Mouse (Mus musculus) embryo, embryonic 10.5 days (tissue): Measurements from ENCODE around the gene Tacstd2.
"Not testable (repeated sequence)": the region's sequence is repeated elsewhere in the genome, so short reads cannot be mapped to it uniquely, and the experiment has no call there.

Experiments
- DNase-seq: peaks from one replicate; pipeline ENCODE4 v3.0.0-alpha.2; 2015; ENCODE audit warnings: low spot score

The Tacstd2 gene

DNA sequence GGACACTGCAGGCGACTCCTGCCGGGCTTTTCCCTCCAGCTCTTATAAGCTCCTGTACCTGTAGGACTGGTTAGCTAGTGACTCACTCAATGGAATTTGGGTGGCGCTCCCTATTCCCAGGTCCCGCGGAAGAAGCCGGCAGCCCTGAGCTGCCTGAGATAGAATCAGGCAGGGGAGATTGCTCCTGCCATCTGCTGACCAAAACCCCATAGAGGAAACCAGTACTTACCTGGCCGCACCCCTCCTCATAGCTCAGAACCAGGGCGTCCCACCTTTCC lies at the start of gene Tacstd2:
Gene Tacstd2, minus strand, starts transcription at position 20 of the 278 bp plus-strand sequence.
- DNase-seq: no peak

DNA sequence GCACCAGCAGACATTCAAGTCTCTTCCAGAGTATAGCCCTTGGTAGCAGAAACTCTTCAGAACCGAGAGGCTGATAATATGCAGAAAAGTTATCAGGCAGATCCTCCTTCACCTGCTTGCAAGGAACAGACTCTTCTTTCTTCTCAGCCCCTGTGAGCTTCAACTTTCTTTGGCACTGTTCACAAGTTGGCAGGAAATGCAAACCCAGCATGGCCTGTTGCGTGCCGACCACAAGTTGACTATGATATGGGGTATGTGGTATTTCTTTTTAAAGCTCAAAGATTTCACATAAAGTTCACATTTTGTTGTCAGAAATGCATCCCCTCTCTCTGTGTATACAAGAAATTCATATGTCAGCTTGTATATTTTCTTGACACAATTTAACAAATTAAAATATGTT lies 30.7 kb upstream of the Tacstd2 start:
- no peak for DNase-seq

- no peak for DNase-seq
Measured at GRCm38 (mm10) chr6:67555376-67555775, 19.8 kb upstream of the Tacstd2 start.

DNA sequence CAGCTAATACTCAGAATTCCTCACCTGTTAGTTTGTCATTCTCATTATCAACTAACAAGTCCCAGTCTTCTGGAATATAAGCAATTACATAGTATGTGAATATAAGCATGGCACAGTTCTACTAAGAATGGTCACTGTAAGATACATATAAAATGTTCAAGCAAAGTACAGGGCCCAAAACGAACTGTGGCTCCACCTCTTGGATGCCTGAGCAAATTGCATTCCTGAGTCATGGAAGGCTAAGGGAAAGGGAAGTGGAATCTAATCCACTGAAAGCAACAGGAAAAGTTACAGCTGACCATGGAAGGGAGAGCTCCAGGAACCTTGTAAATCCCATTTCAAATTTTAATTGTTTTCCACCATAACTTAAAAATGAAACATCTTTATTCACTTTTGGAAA lies 14.0 kb upstream of the Tacstd2 start:
- peak; percentile 17 for DNase-seq

GRCm38 (mm10) chr6:67535005-67535776 lies 405 bp downstream of the Tacstd2 start:
- peak; percentile 66 for DNase-seq

DNA sequence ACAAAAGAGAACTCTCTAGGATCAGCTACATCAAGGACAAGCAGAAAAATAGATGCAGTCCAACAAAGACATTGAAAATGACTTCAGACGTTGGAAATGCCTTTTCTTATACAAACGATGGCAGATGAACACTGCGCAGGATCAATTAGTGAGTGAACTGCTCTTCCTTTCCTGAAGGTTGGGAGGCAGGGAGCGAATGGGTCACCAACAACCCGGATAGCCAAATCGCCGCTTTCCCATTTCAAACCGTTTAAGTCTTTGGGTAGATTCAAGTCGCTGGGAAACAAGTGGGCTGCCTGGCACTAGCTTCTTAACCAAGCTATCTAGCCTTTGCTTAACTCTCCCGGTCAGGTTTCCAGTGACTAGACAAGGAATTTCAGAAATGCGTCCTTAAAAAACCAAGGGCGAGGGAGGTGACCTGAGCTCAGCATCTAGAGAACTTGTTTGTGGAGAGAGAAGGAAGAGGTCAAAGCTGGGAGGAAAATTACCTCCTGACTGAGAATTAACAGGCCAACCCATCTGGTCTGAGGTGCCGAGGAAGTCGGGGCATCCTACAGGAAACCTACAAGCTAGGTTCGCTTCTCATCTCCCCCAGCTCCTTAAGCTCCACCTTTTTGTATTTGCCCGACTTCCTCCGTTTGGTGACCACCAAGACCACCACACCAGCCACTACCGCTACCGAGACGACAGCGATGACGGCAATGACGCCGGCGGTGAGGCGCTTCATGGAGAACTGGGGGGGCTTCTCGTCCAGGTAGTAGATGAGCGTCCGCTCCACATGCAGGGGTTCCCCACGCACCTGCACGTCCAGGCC lies 1.2 kb downstream of the Tacstd2 start:
- DNase-seq: peak; percentile 42

GRCm38 (mm10) chr6:67532665-67533440 lies 2.7 kb downstream of the Tacstd2 start:
- peak; percentile 65 for DNase-seq

DNA sequence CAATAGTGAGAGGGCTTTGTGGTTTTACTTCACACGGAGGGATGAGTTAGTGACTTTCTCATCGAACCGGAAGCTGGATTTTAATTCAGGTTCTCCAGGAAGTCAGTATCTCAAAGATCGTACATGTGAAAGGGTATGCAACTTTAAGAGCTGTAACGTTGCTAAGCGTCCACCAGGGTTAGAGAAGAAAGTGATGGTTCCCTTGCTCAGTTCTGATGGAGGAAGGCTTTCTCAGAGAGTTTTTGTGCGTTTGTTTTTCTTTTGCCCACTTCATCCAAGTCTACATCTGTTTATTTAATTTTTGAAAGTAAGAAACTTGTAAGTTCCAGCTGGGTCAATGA lies 3.8 kb downstream of the Tacstd2 start:
- no peak for DNase-seq

- peak; percentile 10 for DNase-seq
Measured at GRCm38 (mm10) chr6:67530992-67531821, 4.4 kb downstream of the Tacstd2 start.

- DNase-seq: no peak
Measured at GRCm38 (mm10) chr6:67526356-67526755, 9.2 kb downstream of the Tacstd2 start.

DNA sequence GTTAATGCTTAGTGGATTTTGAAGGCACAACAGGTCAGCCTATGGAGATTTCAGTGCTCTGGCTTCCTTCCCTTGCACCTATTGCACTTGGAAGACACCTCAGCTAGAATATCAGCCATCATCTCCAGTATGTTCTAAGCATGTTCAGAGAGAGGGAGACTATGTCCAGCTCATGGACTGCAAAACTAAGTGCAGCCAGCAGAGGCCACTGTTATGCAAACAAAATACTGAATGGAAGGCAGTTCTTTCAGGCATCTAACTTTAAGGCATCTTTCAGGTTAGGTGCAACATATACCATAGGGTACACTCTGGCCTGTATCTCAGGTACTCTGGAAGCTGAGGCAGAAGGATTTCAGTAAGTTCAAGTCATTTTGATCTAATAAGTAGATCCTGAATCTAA lies 24.8 kb downstream of the Tacstd2 start:
- DNase-seq: peak; percentile 44

- DNase-seq: not testable (repeated sequence)
Measured at GRCm38 (mm10) chr6:67501938-67502337, 33.7 kb downstream of the Tacstd2 start.

DNA sequence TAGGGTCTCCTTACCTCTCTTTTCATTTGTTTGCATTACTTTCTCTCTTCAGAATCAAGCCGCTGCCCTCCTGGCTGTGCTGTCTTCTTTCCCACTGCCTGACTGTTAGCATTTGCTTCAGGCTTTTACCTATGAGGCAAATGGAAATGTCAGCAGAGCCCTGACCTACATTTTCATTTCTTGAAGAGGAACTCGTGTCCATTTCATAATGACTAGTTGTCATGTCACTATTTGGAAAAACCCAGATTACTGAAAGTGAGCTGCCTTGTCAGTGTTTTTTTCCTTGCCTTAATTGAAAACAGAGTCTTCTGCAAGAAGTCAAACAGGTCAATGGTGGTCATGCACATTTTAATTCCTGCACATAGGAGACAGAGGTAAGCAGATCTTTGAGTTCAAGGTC lies 43.8 kb downstream of the Tacstd2 start, which contains the start of gene Il23r:
Gene Il23r, minus strand, starts transcription at position 101 of the 400 bp plus-strand sequence.
- DNase-seq: no peak
